Mouse (Mus musculus) natural killer cell, adult 2 months (primary cell): ENCODE results near the gene Gse1.

Source experiments
- DNase-seq, 2 experiments: peaks; one replicate each; pipeline ENCODE4 v3.0.0; 2022; ENCODE audit warnings: low spot score in 2 of 2

Gene Gse1

DNA sequence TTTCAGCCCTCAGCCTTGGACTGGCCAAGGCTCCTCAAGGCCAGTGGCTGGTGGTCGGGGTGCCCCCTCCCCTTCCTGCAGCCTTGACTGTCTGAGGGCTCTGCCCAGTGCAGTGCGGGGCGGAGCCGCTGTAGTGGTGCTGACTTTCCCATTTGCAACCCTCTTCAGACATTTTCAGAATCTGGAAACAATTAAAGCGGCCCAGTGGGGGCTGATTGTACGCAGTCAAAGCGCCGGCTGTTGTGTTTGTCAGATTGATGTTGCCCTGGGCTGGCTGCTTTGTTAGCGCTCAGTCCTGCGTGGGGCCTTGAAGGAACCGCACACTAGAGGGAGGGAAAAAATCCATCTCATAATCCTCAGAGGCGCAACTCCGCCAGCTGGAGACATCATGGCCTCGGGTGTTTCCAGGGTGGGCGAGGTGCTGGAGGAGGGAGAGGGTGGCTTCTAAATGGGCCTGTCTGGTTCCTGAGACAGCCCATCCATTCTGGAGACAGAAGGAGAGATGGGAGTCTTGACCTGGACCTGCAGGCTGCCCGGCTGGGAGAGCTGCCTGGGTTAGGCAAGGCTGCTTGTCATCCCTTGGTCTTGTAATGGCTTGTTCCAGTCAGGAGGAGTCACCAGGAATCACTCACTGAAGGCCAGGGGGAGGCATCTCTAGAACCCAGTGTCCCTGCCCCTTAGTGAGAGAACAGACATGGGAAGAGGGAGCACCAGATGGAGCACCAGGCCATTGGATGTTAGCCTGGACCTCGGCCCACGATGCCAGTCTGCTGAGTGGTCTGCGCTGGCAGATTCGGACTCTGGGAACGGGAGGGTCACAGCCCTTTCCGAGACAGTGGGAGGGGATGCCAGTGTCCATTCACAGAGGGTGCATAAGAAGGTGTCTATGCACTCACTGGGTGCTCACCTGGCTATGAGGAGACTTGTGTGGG is 70.6 kb downstream of the Gse1 start:
- no peak for DNase-seq

DNA sequence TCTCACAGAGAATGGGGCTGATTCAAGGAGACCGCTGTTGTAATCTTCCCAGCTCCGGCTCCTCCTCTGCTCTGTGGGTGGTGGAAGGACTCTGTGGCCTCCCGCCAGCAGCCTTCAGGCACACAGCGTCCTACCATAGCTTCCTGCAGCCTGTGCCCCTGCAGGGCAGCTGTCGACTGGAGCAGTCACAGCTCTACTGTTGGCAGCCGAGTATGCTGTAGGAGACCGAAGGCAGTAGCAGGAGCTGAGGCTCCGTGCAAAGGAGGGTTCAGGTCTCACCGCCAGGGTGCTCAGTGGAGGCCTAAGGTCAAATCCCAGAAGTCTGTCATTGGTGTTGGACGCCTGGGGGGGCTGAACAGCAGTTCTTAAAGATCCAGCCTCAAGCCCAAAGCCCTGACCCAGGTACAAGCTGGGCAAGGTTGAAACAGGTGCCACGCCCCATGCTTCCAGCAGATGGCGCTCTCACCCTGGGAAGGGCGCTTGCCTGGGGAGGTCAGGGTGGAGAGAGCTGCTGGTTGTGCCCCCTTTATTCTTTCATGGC is 72.4 kb downstream of the Gse1 start:
- peak; percentile 68 to 75 for DNase-seq

DNA sequence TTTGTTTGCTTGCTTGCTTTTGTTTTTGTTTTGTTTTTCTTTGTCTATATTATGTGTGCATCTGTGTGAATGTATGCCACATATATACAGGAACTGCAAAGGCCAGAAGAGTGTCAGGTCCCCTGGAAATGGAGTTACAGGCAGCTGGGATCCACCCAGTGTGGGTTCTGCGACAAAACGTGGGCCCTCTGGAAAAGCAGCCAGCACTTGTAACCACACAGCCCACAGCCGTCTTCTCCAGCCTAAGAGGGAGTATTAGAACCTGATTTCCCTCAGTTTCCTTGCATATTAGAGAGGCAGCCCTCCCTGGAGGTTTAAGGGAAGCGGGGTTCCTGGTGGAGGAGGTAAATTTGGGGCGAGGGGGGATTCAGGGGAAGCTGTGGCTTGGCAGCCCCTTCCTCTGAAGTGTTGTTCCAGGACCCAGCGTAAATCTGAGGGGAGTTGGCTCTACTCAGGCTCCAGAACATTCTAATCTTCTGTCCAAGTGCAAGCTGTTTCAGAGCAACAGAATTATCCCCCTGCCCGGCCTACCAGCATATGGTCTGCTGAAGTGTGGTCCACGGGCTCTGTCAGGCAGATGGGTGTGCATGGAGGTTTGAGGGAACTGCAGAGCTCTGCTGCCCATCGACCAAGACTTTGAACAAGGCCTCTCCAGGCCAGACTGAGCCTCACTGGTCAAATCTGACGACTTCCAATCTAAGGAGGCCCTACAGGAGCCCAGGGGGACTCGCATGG is 74.9 kb downstream of the Gse1 start:
- DNase-seq: no peak

DNA sequence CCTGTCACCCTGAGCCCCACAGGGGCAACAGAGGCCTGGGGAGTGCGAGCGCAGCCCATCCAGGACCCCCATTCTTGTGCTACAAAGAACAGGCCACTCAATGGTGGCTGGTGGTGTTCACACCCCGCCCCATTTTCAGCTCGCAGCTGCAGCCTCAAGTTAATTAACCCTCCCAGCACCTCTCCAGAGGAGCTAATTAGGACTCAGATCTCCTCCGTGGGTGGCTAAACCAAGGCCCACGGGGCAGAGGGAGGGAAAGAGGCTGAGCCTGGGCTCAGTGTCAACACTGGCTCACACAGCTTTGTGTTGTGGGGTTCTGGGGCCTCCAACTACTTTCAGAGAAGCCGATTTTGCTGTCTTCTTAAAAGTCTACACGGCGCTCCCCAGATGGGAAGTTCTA is 75.8 kb downstream of the Gse1 start:
- DNase-seq: no peak

DNA sequence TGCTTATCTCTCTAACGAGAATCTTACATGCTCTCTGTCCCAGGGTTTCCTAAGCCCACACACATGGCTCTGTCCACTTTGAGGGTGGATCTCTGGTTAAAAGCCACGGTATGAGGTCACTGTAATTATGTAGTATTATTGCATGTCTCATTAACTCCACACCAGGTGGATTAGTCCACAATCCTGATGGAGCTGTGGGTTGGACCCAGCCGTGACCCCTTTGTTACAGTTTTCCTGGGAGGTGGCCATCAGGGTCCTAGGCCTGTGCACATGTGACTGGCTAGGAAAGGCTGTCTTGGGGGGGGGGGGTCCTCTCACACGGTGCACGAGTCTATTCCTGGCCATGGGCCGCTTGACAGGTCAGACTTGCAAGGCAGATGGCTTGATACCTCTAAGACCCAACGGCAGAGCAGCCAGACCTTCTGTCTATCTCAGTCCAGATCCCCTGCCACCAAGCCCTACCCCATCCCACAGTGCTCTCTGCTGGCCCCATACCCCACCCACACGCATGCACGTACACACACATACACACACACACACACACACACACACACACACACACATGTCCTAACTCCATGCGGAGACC is 77.6 kb downstream of the Gse1 start:
- no peak for DNase-seq

DNA sequence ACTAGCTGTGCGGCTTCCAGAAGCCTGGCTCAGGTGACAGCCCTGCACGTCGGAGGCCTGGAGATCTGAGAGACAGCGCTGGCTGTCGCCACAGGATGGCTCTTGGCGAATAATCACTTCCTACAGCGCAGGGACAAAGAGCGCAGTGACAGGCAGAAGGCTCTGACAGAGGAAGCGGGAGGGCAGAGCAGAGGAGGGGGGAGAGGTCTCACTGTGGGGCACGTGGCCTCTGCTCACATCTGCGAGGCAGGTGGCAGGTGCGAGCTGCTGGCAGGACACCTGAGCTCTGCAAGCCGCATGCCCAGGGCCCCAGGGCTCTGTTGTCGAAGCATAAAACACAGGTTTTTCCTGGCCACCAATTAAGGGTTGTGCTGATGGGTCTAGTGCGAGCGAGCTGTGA is 78.8 kb downstream of the Gse1 start:
- DNase-seq: no peak

DNA sequence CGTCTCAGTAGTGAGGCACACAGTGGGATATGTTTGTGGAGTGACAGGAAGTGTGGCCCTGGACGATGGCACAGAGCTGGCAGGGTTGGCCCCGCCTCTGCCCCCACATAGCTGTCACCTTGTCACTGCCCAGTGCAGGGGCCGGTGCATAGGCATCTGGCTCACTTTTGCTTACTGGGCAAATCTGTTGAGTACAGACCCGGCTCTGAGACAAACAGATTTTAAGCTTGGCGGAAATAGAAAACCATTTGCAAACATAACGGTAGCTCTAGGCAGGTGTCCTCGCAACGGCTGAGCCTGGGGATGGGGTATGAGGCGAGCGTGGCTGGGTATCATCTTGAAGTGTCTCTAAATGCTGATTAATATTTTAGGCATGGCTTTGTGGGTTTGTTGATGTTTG is 79.3 kb downstream of the Gse1 start:
- DNase-seq: no peak

DNA sequence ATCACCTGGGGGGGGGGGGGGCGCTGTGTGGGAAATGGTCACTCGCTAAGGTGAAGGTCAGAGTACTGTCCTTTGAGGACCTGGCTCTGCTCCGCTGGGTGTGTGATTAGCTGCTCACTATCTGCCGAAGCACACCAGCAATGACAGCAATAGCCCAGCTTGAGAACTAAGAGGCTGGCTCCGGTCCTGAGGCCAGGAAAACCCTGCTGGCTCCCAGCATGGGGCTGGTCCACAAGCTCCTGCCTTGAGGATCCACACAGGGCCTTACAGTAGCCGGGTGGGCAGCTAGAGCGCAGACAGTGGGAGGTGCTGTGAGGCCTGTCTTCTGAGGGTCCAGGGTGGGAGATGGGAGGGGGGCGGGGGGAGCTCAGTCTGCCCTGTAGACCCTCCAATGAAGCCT is 79.9 kb downstream of the Gse1 start:
- no peak for DNase-seq

DNA sequence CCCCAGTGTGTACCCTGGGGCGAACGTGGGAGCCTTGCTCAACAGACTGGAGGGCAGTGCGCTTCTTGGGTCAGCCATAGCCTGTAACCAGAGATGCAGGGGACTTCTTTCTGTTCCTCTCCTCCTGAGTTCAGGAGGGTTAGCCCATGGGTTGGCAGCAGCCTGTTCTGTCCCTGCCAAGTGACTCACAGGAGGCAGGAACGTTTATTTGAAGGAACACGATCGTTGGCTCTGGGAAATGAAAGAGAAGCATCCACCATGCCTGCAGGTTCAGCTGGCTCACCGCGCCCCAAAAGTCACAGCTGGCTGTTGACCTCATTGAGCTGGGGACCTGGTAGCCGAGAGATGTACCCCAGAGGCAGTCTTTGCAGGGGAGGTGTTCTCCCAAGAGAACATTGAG is 80.3 kb downstream of the Gse1 start:
- DNase-seq: no peak

DNA sequence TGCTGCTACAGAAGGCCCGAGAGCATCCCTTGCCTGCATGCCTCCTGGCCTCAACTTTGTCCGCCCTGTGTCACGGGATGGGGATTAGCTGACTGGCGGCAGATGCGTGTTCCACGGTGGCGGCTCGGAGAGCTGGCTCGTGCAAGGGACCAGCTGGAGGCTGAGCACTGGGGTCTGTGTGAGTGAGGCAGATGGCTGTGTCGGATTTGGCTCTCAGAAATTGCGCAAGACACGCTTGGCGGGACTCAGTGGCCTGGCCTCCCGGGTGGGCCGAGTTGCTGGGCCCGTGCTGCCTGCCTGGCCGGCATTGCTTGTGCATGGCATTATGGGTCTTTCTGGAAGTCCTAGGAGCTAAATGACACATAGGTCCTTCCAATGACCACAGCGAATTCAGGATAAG is 81.1 kb downstream of the Gse1 start:
- DNase-seq: no peak

DNA sequence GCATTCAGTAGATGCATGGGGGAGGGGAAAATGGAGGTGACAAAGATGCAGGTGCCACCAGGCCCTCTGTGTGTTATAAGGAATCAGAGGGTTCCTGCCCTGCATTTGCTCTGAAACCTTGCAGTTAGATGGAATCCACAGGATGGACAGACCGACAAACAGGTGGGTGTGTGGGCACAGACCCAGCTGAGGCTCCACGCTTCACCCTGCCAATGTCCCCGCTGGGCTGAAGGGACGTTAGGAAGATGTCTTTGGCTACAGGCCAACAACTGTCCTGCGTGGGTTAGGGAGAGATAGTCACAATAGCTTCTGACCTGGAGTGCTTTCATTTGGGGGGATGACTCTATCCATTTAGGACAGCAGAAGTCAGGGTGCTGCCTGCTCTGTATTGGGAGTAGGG is 81.8 kb downstream of the Gse1 start:
- no peak for DNase-seq

DNA sequence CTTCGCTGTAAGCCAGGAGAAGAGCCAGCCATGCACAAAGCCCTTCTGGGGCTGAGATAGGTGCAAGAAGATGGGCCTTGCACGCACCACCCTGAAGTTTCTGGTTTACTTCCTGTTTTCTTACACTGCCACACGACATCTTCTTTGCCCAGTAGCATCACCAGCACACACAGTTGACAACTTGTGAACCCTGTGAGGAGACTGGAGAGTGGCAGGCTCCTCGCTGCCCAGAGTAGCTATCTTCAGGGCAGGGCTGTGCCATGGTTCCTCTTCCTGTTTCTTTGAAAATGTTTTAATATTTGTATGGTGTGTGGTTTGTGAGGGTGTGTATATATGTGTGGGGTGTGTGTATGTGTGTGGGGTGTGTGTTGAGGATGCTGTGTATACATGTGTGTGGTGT is 84.2 kb downstream of the Gse1 start:
- DNase-seq: no peak

DNA sequence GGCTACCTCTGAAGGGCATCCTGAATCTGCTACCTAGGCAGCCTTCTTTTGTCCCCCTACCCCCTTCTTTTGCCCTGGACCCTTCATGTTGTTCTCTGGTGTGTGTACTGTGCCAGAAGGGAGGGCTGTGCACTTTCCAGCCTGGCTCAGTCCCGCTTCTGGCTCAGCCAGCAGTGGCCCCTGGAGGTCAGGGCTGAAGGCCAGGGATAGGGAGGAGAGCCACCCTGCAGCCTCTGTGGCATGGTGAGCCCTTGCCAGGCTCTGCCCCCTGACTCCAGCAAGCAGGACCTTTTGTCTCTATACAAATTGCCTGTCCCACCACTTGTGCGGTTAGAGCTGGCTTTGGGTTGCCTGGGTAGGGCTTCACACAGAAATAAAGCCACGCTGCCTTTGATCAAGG is 85.4 kb downstream of the Gse1 start:
- DNase-seq: no peak

DNA sequence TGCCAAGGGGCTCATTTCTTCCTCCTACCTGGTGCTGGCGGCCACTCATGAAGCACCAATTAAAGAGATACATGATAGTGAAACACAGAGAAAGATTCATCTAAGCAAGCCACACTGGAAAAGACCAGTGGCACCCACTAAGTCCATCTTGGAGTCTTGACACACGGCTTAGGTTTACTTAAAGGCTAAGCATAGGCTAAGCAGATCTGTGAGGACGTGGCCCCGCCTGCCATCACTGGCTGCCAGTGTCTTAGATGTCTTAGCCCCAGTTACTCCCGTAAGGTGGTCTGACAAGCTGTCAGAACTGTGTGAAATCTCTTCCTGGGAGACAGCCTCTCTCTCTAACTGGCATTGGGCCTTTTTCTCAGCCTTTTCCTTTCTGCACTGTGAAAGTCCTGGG is 86.7 kb downstream of the Gse1 start:
- no peak for DNase-seq

DNA sequence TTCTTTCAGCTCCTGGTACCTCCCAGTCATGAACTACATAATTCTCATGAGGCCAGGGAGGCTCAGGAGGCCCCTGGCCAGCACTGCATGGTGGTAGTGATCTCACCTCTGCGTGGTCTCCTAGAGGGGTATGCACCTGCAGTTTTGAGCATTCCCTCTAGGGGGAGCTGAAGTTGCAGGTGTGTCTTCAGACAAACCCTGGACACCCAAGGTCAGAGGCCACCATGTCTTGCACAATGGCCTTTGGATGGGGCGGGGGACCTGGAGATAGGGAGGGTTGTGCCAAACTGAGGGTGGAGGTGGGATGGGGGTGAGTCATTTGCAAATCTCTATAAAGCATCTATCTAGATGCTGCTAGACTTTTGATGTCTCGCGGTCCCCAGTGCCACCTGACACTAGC is 87.4 kb downstream of the Gse1 start:
- peak; percentile 28 to 42 for DNase-seq

DNA sequence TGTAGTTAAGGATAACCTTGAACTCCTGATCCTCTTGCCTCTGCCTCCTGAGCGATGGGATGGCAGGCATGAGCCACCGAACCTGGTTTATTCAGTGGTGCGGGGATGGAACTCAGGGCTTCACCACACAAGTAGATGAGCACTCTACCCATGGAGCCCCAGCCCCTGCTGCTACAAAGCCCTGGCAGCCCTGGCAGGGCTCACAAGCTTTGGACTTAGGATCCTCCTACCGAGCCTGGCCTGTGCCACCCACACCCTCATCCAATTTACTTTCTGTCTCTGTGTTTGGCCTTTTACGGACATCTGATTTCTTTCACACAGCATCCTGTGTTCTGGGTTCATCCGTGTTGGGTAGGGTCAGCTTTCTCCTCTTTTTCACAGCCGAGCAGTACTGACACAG is 88.5 kb downstream of the Gse1 start:
- DNase-seq: no peak

DNA sequence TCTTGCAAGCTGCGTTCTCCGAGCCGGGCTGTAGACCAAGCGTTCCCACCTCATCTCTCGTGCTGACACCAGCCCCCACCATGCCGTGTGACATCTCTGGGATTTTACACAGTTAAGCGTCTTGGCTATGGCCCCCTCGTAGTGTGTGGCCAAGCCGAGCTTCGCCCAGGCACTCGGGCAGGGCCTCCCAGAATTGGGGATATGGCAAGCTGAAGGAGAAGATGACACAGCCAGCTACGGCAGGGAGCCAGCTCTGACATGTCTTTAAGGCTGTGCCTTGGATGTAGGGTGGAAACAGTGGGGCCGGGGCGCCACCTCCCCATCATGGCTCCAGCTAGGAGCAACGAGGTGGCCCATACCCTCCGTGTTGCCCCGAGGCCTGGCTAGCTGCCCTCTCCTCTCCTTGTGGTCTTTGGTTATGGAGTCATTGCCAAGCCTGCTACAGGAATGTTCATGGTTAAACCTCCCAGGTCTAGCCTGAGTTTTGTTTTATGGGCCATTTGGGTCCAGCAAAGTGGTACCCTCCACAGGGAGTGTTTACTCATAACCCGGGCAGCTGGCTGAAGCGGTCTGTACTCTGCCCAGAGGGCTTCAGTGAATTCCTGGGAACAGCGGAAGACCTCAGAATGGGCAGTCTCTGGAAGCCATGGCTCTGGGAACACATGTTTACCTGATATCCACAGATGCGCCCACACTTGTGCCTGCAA is 89.0 kb downstream of the Gse1 start:
- no peak for DNase-seq

DNA sequence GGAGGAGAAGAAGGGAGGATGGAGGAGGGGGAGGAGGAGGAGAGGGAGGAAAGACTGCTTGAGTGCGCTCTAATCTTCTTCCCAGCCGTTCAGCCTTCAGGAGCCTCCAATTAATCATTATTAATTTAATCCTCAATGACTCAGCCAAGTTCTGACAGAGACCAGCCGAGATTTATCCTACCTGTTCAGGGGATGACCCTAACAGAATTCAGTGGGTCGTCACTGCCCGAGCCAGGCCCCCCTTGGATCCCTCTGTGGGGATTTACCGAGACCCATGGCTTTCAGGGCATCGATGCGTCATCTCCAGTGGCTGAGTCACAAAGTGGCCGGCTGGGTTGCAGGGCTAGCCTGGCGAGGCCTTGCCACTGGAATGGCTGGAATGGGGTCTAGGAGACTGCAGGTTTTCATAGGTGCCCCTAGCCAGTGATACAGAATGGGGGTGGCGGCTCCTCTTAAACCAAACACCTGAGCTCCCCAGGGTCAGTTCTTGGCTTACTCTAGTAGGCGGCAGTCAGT is 90.3 kb downstream of the Gse1 start:
- no peak for DNase-seq

DNA sequence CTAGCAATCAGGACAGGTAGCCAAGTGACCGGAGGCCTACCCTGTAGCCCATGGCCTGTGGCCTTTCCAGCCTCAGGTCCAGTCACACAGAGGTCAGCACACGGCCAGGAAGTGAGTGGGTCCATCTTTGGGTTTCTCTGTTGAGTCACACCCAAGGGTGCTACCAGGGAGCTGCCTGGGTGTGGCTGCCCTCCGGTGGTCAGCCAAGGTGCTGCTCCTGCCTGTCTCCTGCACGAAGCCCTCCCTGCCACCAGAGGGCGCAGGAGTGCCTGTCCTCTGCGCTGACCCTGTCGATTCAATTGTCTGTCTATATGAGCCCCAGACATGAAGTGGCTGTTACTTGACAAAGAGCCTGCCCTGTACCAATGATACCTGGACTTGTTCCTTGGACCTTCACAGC is 91.2 kb downstream of the Gse1 start:
- peak; percentile 82 to 86 for DNase-seq

DNA sequence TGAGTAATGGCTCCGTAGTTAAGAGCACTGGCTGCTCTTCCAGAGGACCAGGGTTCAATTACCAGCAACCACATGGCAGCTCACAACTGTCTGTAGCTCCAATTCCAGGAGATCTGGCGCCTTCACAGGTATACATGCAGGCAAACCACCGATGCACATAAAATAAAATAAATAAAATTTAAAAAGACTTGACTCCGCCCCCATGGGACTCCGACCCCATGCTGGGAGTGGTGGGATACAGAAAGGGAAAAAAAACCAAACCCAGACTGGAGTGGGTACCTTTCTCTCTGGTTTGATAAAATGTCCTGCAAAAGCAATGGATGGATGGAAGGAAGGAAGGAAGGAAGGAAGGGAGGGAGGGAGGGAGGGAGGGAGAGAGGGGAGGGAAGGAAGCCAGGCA is 91.9 kb downstream of the Gse1 start:
- DNase-seq: no peak

DNA sequence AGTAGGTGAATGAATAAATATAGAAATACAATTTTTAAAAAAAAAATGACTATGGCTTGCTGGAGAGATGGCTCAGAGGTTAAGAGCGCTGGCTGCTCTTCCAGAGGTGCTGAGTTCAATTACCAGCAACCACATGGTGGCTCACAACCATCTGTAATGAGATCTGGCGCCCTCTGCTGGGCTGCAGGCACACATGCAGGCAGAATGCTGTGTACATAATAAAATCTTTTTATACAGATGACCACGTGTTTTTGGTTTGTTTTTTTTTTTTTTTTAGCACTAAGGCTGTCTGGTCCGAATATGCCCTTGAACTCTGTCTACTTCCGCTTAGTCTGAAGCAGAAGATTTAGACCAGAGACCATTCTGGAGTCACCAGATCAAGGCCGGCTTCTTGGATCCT is 93.5 kb downstream of the Gse1 start:
- DNase-seq: peak; percentile 32 to 57
